Mouse (Mus musculus): ENCODE data around the gene S1pr1.

DNA sequence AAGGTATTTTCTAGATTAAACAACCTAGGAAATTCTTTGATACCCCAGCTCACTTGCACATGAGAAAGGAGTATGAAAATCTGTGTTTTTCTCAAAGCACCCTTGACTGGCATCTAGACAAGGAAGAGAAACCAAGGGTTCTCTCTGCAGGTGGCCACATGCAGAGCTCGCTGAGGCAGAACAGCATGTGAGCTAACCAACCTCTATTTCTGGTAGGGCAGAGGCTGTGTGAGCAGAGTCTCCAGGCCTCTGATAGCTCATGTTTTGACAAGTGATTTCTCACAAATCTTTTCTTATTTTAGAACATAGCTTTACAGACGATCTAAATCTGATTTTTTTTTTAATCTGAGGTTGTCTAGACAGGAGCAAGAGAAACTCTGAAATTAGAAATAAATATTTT, 12.8 kb downstream of the S1pr1 start:
- TF ChIP-seq CTCF (IDR thresholded peaks at IDR 0.05; ENCODE audit: low read depth, low read length): no peak
- TF ChIP-seq POLR2A (IDR thresholded peaks at IDR 0.05; ENCODE audit: borderline replicate concordance, low read depth, low read length): no peak
